Mouse (Mus musculus) cerebellum, adult 18-20 months (tissue): ENCODE results near the gene Bsn.
A peak's percentile ranks its signal among the peaks of the same experiment; 100 is the strongest.
"Not testable (repeated sequence)": the region's sequence is repeated elsewhere in the genome, so short reads cannot be mapped to it uniquely, and the experiment has no call there.

Experiments used
- DNase-seq, 2 experiments: peaks; one replicate each; pipeline ENCODE4 v3.0.0; 2021

Gene Bsn

GRCm38 (mm10) chr9:108147606-108148005, 42.6 kb downstream of the Bsn start:
- no peak for DNase-seq

GRCm38 (mm10) chr9:108146451-108146850, 43.7 kb downstream of the Bsn start:
- peak; percentile 75 to 82 for DNase-seq

GRCm38 (mm10) chr9:108145740-108146139, 44.4 kb downstream of the Bsn start:
- no peak for DNase-seq

GRCm38 (mm10) chr9:108144371-108145270, 45.6 kb downstream of the Bsn start:
- DNase-seq, result no peak

- peak; percentile 42 to 53 for DNase-seq
Observed at GRCm38 (mm10) chr9:108143470-108143869, 46.7 kb downstream of the Bsn start.

- no peak for DNase-seq
Observed at GRCm38 (mm10) chr9:108141387-108141786, 48.8 kb downstream of the Bsn start.

- peak; percentile 72 to 76 for DNase-seq
Observed at GRCm38 (mm10) chr9:108139963-108140695, 50.1 kb downstream of the Bsn start.

- DNase-seq, result peak; percentile 95 to 97
Observed at GRCm38 (mm10) chr9:108139169-108139962, 50.8 kb downstream of the Bsn start.

GRCm38 (mm10) chr9:108138118-108138517, 52.1 kb downstream of the Bsn start:
- DNase-seq, result no peak

GRCm38 (mm10) chr9:108137523-108137922, 52.7 kb downstream of the Bsn start:
- no peak for DNase-seq

- peak; percentile 81 to 86 for DNase-seq
Observed at GRCm38 (mm10) chr9:108136930-108137462, 53.2 kb downstream of the Bsn start.

- DNase-seq, result peak; percentile 62 to 67
Observed at GRCm38 (mm10) chr9:108136225-108136624, 54.0 kb downstream of the Bsn start.

- DNase-seq, result not testable (repeated sequence)
Observed at GRCm38 (mm10) chr9:108135679-108136078, 54.5 kb downstream of the Bsn start.

GRCm38 (mm10) chr9:108133478-108133877, 56.7 kb downstream of the Bsn start:
- peak; percentile 86 to 92 for DNase-seq

GRCm38 (mm10) chr9:108132373-108132772, 57.8 kb downstream of the Bsn start:
- no peak for DNase-seq

GRCm38 (mm10) chr9:108131502-108131901, 58.7 kb downstream of the Bsn start:
- no peak for DNase-seq

- peak; percentile 61 to 74 for DNase-seq
Observed at GRCm38 (mm10) chr9:108129042-108129948, 60.9 kb downstream of the Bsn start.

GRCm38 (mm10) chr9:108128248-108128647, 61.9 kb downstream of the Bsn start:
- DNase-seq, result peak; percentile 55 to 58

GRCm38 (mm10) chr9:108126436-108127180, 63.6 kb downstream of the Bsn start:
- no peak for DNase-seq

- DNase-seq, result peak in 1 of 2 experiments; percentile 43
Observed at GRCm38 (mm10) chr9:108125731-108126130, 64.5 kb downstream of the Bsn start.

GRCm38 (mm10) chr9:108123916-108124315, 66.3 kb downstream of the Bsn start:
- no peak for DNase-seq
